Mouse (Mus musculus) embryonic facial prominence, embryonic 12.5 days (tissue): ENCODE measurements at regions not wholly inside any gene's neighbourhood (a gene's known extent, or its start where the extent isn't known, plus 50 kb on each side); places are given as distances from the start of the nearest gene placed in this dataset.

ENCODE experiments used
- ATAC-seq: fragments of 200-750 bp; cut with Nextera tagmentation; 2 replicates; pipeline ENCODE4 v1.8.0; 2017; ENCODE audit not compliant: insufficient number of reproducible peaks, insufficient read depth, low FRiP score, low TSS enrichment
- H3K27ac ChIP-seq: fragments of 300-500 bp; sonication (generic); 2 replicates; pipeline ENCODE4 v1.5.1; 2016; ENCODE audit warnings: mild to moderate bottlenecking
- H3K27me3 ChIP-seq: fragments of 300-500 bp; sonication (generic); 2 replicates; pipeline ENCODE4 v1.6.1; 2016; ENCODE audit warnings: mild to moderate bottlenecking, moderate library complexity
- H3K36me3 ChIP-seq: fragments of 300-500 bp; sonication (generic); 2 replicates; pipeline ENCODE4 v1.6.1; 2016; ENCODE audit warnings: mild to moderate bottlenecking
- H3K4me1 ChIP-seq: fragments of 300-500 bp; sonication (generic); 2 replicates; pipeline ENCODE4 v1.6.1; 2016
- H3K4me2 ChIP-seq: fragments of 300-500 bp; sonication (generic); replicated peaks from 2 replicates; pipeline ENCODE4 v1.6.1; 2016; ENCODE audit warnings: mild to moderate bottlenecking, moderate library complexity
- H3K4me3 ChIP-seq: fragments of 300-500 bp; sonication (generic); 2 replicates; pipeline ENCODE4 v1.5.1; 2016; ENCODE audit warnings: mild to moderate bottlenecking
- H3K9ac ChIP-seq: fragments of 300-500 bp; sonication (generic); 2 replicates; pipeline ENCODE4 v1.6.1; 2016; ENCODE audit warnings: mild to moderate bottlenecking, moderate library complexity
- H3K9me3 ChIP-seq: fragments of 300-500 bp; sonication (generic); 2 replicates; pipeline ENCODE4 v1.6.1; 2016; ENCODE audit warnings: mild to moderate bottlenecking, moderate library complexity
- WGBS: fragments of 180-500 bp; shearing (Covaris S2); methylation state at CpG from one replicate; pipeline ENCODE4 v1.1.7; 2016; 5-methylcytosine and 5-hydroxymethylcytosine counted together

DNA sequence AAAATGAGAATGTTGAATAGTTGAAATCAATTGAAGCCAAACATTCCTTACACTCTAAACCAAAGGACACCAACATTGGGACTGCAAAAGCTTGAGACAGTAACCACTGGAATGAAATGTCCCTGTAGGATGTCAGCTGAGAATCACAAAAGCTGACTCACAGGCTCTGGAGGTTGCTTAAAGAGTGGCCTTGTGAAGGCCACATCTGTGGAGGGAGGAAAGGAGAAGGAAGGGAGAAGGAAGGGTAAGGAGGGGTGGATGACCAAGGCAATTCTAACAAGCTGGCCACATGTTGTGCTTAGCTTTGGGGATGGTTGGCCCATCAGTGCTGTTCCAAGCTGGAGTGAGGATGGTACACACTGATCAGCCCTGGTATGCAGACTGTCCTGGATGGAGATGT is 205.2 kb upstream of the Gm9747 start:
- Histone ChIP-seq H3K9me3 (no peaks in the 10 kb centered on the region), H3K4me1 (peaks cover 6% of the 10 kb centered on the region), H3K27me3 (no peaks in the 10 kb centered on the region), H3K4me3 (no peak overlapping the region), H3K4me2 (no peak overlapping the region), H3K36me3 (no peaks in the 10 kb centered on the region), H3K9ac (no peak overlapping the region), H3K27ac (no peak overlapping the region)
- no peak for ATAC-seq

DNA sequence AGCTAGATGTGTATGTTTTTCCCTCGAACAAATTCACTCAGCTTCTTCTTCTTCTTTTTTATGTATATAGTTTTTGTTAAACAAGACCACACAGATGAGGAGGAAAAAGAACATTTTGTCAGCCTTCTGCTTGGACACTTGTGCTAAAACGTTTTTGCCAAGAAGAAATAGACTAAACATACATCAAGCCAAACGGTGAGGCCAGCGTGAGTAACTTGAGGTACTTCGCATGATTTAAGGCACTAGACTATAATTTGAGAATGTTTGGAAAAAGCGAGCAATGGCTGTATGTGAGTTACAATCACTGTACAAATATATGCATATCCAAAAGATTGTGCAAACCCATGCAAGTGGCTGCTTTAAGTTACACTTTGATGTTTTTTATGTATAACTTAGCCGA is 201.8 kb upstream of the Gm9747 start:
- Histone ChIP-seq H3K27me3 (no peaks in the 10 kb centered on the region), H3K4me1 (peaks cover 6% of the 10 kb centered on the region), H3K4me2 (no peak overlapping the region), H3K36me3 (no peaks in the 10 kb centered on the region), H3K4me3 (no peak overlapping the region), H3K9me3 (no peaks in the 10 kb centered on the region), H3K9ac (no peak overlapping the region), H3K27ac (no peak overlapping the region)
- ATAC-seq: no peak
- 70% methylated on average over 7 of the region's 7 CpGs for WGBS

DNA sequence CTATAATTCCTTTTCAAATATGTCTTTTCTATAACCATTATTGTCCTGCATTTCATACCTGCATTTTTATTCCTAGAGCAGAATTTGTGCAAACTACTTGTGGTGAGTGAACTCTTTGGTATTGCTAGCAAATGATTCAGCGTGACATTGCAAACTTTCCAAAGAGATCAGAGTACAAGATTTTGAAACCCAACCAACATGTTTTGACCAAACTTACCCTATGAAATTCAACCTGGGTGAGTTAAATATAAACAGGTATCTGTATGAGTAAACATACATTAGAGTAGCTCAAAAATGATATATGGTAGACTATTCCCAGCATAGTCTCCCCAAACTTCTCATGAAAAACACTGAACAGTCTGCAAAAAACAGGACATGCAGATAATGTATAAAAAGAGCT is 200.5 kb upstream of the Gm9747 start:
- no peak for ATAC-seq
- Histone ChIP-seq H3K27me3 (no peaks in the 10 kb centered on the region), H3K27ac (no peak overlapping the region), H3K4me3 (no peak overlapping the region), H3K4me1 (peaks cover 6% of the 10 kb centered on the region), H3K36me3 (no peaks in the 10 kb centered on the region), H3K9me3 (no peaks in the 10 kb centered on the region), H3K4me2 (no peak overlapping the region), H3K9ac (no peak overlapping the region)
- 82% methylated on average over 1 of the region's 1 CpGs for WGBS

DNA sequence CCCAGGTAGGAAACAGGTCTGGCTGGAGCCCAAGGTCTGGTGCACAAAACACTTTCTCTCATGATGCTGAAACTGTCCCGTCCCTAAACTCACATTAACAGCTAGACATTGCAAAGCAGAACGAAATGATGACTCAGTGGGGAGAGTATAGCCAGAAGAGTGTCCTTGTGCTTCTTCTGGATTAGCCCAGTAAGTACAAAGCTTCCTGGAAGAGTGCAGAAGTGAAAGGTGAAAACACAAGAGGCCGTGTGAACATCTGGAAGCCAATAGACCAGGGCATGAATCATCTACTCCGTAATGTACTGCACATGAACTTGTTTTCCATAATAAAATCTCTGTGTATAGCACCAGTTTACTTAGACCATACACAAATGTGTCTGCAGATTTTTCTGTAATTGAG is 194.7 kb upstream of the Gm9747 start:
- no peak for ATAC-seq
- Histone ChIP-seq H3K4me2 (no peak overlapping the region), H3K27ac (no peak overlapping the region), H3K9ac (no peak overlapping the region), H3K9me3 (no peaks in the 10 kb centered on the region), H3K27me3 (no peaks in the 10 kb centered on the region), H3K4me3 (no peak overlapping the region), H3K4me1 (peaks cover 20% of the 10 kb centered on the region), H3K36me3 (no peaks in the 10 kb centered on the region)
- WGBS: 84% methylated on average over 4 of the region's 4 CpGs

DNA sequence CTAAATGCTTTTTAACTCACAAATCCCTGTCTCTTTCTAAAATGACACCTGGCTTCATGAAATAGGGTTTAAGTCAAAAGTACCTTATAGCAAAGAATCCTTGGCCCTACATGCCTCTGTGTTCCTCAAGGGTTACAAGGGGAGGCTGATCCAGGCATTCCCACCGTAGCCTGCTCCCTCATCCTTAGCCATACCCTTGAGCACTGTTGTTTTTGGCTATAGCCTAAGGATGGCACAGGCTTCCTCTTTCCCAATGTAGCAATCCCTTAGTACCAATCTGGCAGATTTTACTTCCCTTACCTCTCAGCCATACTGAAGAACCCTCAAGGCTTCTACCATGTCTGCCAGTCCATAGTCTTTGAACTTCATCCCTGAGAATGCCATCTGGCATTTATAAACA is 194.2 kb upstream of the Gm9747 start:
- Histone ChIP-seq H3K4me3 (no peak overlapping the region), H3K4me2 (no peak overlapping the region), H3K9ac (no peak overlapping the region), H3K27me3 (no peaks in the 10 kb centered on the region), H3K9me3 (no peaks in the 10 kb centered on the region), H3K36me3 (no peaks in the 10 kb centered on the region), H3K4me1 (peaks cover 20% of the 10 kb centered on the region), H3K27ac (no peak overlapping the region)
- ATAC-seq: no peak
- WGBS: 65% methylated on average over 1 of the region's 1 CpGs

DNA sequence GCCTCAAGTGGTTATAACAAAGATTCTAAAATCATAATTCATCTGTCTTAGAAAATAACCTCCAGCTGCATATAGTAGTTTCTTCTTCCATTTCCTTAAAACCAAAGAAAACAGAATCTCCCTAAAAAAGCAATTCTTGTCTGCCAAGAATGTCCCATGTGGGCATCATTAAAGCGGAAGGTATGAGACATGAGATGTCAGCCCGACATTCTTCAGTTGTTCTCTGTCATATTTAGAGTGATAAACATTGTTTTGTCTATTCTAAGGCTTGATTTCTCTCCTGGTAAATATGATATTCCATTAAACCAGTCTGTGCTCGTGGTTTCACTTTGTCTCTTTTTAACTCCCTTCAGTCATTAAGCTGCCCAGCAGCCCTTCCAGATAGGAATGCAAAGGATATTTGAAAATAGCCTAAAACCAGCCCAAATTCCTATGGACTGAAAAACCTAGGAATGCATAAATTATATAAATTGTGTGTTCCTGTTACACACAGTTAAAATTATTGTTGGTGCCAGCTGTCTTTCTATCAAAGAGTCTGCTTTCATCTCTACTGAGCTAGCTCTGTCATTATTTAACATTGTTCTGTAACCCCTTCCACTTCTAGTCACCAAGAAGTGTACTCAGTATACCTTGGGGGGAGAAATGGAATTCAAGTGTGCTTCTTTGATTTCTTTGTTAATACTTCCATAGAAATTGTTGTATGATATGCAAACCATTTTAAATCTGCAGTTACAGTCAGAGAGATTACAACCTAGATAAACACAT is 191.4 kb upstream of the Gm9747 start:
- H3K4me3 ChIP-seq: no peak overlapping the region
- H3K4me1 ChIP-seq: peaks cover 20% of the 10 kb centered on the region
- no peaks in the 10 kb centered on the region for H3K36me3 ChIP-seq
- no peak for ATAC-seq
- WGBS: 22% methylated on average over 3 of the region's 3 CpGs
- H3K27me3 ChIP-seq: no peaks in the 10 kb centered on the region
- no peaks in the 10 kb centered on the region for H3K9me3 ChIP-seq
- no peak overlapping the region for H3K4me2 ChIP-seq
- 0 out of 2 replicates have a peak overlapping the region, but pooled peaks have one; percentile 43 for H3K27ac ChIP-seq
- no peak overlapping the region for H3K9ac ChIP-seq

DNA sequence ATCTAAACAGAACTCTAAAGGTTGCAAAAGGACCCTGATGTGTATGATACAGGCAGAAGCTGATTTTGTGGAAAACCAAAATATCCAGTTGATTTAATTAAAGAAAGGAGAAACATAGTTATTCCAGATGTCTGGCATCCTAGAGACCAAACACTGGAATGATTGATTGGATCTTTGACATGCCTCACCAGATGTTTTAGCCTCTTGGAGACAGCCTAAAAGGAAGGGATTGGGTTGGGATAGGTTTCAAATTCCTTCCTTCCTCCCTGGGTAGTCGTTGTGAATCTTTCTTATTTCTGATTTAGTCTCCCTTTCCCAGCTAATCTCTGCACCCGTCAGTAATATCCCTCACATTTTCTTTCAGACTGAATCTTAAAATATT is 190.9 kb upstream of the Gm9747 start:
- no peak overlapping the region for H3K4me2 ChIP-seq
- H3K9me3 ChIP-seq: no peaks in the 10 kb centered on the region
- no peak overlapping the region for H3K4me3 ChIP-seq
- WGBS: 14% methylated on average over 2 of the region's 2 CpGs
- H3K9ac ChIP-seq: no peak overlapping the region
- H3K36me3 ChIP-seq: no peaks in the 10 kb centered on the region
- no peak for ATAC-seq
- H3K27ac ChIP-seq: 0 out of 2 replicates have a peak overlapping the region, but pooled peaks have one; percentile 46
- H3K27me3 ChIP-seq: no peaks in the 10 kb centered on the region
- H3K4me1 ChIP-seq: peaks cover 20% of the 10 kb centered on the region

DNA sequence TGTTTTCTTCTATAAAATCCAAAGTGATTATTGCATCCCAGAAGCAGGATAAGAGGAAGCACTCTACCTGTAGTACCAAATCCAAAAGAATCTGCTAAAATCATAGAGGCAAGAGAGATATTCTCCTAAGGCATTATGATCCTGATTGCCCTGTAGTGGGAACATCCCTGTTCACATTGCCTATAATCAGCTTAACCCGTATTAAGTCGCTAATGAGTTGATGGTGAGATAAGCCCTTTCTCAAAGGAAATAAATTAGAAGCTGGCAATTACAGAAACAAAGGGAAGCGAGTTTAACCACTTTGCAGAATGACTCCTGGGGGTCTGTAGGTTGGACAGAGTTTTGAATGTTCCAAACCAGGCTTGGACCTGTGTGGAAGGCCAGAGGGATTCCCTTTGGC is 190.4 kb upstream of the Gm9747 start:
- H3K9ac ChIP-seq: no peak overlapping the region
- no peaks in the 10 kb centered on the region for H3K36me3 ChIP-seq
- no peak overlapping the region for H3K4me2 ChIP-seq
- ATAC-seq: no peak
- 0 out of 2 replicates have a peak overlapping the region, but pooled peaks have one; percentile 46 for H3K27ac ChIP-seq
- H3K4me1 ChIP-seq: peaks cover 20% of the 10 kb centered on the region
- WGBS: 37% methylated on average over 3 of the region's 3 CpGs
- H3K27me3 ChIP-seq: no peaks in the 10 kb centered on the region
- H3K9me3 ChIP-seq: no peaks in the 10 kb centered on the region
- H3K4me3 ChIP-seq: no peak overlapping the region

DNA sequence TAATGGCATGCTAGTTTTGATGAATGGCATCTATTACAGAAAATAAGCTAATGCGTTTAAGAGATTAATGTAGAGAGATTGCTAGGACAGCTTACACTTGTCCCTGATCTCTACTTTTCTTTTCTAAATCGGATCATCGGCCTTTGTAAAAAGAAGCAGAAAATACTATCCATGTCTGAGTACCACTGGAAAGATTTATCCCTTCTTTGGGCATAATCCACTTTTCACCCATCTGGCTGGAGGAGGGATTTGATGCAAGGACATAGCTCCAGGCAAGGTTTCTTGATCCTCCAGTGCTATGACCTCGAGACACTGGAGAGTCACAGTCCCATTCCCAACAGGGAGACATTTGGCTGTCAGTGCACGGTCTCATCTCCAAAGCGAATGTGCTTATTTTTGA is 166.6 kb upstream of the Gm9747 start:
- Histone ChIP-seq H3K9ac (no peak overlapping the region), H3K4me3 (no peak overlapping the region), H3K27ac (no peak overlapping the region), H3K9me3 (no peaks in the 10 kb centered on the region), H3K4me2 (no peak overlapping the region), H3K4me1 (no peaks in the 10 kb centered on the region), H3K36me3 (no peaks in the 10 kb centered on the region), H3K27me3 (no peaks in the 10 kb centered on the region)
- WGBS: 79% methylated on average over 6 of the region's 6 CpGs
- no peak for ATAC-seq

DNA sequence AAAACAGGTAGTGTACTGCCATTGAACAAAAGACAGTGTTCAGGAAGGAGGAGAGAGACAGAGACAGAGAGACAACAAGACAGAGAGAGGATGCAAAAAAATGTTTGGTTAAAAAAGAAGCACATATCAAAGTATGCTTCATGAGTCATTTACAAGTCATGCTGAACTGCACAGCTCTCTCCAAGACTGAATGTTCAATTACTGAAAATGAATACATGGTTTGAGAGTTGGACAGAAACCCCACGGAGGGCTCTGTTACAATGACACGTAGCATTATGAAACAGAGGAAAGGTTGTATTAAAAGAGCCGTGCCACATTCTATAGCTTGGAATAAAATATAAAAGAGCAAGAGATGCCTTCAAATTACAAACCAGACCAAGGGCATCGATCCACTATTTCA is 164.3 kb upstream of the Gm9747 start:
- H3K27ac ChIP-seq: no peak overlapping the region
- no peaks in the 10 kb centered on the region for H3K4me1 ChIP-seq
- H3K27me3 ChIP-seq: no peaks in the 10 kb centered on the region
- no peak for ATAC-seq
- no peak overlapping the region for H3K9ac ChIP-seq
- no peaks in the 10 kb centered on the region for H3K36me3 ChIP-seq
- 90% methylated on average over 4 of the region's 4 CpGs for WGBS
- H3K9me3 ChIP-seq: no peaks in the 10 kb centered on the region
- no peak overlapping the region for H3K4me3 ChIP-seq
- no peak overlapping the region for H3K4me2 ChIP-seq

DNA sequence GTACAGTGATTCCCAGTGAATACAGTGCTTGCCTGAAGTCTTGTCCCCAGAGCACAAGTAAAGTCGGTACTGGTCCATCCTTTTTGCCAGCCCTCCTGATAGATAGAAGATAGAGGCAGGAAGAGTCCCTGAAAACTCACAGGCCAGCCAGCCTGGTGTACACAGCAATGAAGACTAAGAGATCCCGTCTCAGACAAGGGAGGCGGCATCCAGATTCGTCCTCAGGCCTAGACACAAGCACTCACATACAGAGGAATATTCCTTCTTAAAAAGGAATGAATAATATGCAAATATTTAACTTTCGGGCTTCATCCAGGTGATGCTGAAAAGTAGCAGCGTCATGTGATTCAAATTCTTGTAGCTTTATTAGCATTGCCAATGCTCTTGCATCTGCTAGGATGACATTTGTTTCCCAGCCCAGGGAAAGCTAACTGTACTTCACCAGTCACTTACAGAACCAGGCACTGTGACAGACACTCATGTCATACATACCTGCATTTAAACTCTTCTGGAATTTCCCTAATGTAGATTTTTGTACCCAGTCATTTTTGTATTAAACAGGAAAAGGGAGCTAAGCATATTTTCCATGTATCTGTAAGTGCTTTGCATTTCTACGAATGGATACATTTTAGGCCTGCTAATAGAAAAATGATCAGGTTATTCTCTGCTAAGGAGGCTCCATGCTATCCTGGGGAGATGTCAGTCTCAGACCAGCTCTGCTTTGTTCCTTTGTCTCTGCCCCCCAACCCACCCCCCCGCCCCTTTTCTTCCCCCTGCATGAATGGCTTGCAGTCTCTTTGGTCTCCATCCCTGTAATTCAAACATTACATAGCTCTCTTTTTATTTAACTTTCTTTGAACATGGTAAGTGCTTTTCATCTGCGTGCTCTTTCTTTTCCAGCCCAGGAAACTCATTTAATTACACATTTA is 162.5 kb upstream of the Gm9747 start:
- Histone ChIP-seq H3K9me3 (no peaks in the 10 kb centered on the region), H3K4me1 (no peaks in the 10 kb centered on the region), H3K4me2 (no peak overlapping the region), H3K36me3 (no peaks in the 10 kb centered on the region), H3K9ac (no peak overlapping the region), H3K4me3 (no peak overlapping the region), H3K27me3 (no peaks in the 10 kb centered on the region), H3K27ac (no peak overlapping the region)
- no peak for ATAC-seq
- 65% methylated on average over 9 of the region's 9 CpGs for WGBS
